Mouse (Mus musculus): ENCODE data around the gene Mapk11.

Gene Mapk11

DNA sequence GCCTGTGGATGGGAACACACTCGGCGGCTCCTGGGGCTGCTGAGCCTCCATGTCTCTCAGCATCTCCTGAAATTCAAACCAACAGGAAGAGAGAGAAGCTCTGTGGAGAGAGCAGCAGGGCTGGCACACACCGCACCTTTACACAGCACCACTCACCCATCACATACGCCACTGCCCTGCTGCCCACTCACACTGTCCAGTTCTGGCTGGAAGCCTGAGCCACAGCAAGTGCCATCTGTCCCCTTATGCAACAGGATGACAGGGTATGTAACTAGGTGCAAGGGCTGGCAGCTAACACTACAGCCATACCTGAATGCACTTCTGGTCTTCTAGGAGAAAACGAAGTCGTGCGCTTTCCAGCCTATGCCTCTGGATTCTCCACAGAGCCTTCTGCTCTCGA is 45.0 kb downstream of the Mapk11 start:
- DNase-seq (ENCODE audit: low spot score in 2 of 2), result no peak

DNA sequence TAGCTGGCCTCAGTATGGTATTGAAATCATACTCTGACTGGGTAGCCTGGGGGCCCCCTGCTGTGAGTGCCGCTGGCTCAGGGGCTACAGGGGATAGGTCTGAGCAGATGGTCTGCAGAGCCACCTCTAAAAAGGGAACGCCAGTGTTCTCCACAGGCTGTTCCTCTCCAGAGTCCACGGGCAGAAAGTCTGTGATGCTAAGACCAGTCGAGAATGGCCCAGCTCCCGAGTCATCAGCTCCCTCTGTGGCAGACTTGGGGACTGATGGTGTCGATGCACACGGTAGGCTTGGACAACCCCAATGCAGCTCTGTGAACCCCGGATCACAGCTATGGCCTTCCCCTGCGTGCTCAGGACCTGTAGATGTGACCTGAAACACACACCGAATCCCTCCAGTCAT is 45.5 kb downstream of the Mapk11 start:
- DNase-seq (ENCODE audit: low spot score in 2 of 2), result no peak

DNA sequence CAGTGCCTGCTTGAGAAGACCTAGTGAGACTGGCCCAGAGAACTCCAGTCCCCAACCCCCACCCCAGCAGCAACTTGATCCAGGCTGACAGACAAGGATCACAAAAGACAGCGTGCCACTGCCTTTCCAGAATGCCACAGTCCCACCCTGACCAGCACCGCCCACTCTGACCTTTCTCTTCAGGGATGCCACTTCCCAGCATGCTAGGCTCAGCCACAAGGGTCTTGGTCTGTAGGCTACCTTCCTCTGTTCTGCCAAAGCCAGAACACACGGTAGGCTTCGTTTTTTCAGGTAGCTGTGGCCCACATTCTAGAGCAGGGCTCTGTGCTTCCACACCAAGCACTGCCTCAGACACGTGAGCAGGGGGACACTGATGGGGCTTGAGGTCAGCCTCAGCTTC is 46.8 kb downstream of the Mapk11 start:
- no peak for DNase-seq (ENCODE audit: low spot score in 2 of 2)

DNA sequence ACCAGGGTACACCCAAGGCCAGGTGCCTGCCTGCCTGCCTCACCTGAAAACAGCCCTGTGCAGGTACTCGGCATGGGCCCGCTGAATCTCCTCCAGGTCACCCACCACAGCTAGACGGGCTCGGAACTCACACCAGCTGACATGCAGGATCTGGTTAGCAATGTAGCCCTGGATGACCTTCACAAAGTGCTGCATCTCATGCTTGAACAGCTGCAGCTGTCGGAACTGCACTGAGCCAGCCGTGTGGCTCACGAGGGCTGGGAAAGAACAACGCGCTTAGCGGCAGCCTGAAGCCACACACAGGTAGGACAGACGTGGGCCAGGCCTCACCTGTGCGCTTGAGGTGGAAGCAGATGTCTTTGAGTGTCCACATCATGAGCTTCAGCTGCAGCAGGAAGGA is 48.6 kb downstream of the Mapk11 start:
- DNase-seq (ENCODE audit: low spot score in 2 of 2), result no peak

DNA sequence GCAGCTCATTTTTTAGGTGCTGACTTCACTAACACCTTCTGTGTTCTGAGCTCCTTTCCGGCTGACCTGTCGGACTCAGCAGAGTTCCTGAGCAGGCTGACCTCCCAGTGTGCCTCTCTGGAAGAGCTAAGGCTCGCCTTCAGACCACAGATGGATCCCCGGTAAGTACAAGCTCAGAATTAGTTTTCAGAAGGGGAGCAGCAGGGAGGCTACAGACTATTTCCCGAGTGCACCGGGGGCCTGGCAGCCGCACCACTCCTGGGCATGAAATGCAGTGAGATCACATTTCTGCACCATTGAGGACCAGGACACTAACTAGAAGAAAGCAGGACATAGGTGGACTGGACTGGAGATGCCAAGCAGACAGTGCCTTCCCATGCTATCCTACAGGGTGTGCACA is 50.8 kb downstream of the Mapk11 start:
- DNase-seq (ENCODE audit: low spot score in 2 of 2), result no peak

DNA sequence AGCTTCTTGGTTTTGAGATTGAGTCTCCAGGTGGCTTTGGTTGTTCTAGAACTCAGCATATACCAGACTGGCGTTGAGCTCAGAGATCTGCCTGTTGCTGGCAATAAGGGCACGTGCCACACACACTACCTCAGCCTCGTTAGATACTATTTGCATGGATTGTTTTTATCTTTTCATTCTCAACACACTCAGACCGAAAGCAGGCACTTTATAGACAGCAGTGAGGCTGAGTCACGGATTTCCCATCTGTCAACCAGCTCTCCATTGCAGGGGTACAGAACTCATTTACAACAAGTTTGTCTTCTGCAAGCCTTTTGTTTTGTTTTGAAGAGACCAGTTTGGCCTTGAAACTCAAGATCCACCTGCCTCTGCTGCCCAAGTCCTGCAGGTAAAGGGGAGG is 52.0 kb downstream of the Mapk11 start:
- no peak for DNase-seq (ENCODE audit: low spot score in 2 of 2)
